Mouse (Mus musculus) small intestine, adult 10 weeks (tissue): ENCODE data around the gene Tgm3. TPM values are rescaled to one million over a fixed set of nuclear protein-coding genes. Genes with fewer than 3 reads are reported as not detected.

Experiments
- polyA plus RNA-seq: library from polyadenylated mRNA; stranded (reverse); fragments of 350-450 nt; fragmentation: Illumina TruSeq; extraction: RNeasy Lipid Tissue Mini Kit (QIAGEN cat#74804); gene quantifications from one replicate; pipeline ENCODE4 v1.2.3, GENCODE M21; 2014; ENCODE audit warnings: low replicate concordance

Gene Tgm3
- polyA plus RNA-seq = not detected

GRCm38 (mm10) chr2:130012026-130012425 is at the start of gene Tgm3:
Gene Tgm3 (plus strand): TSS chr2:130012349.

Other genes starting within 250 kb of the Tgm3 start
- gene Stk35, start 211.8 kb upstream of the Tgm3 start, polyA plus RNA-seq = 8.2 TPM
- gene Tgm6, start 100.1 kb downstream of the Tgm3 start, polyA plus RNA-seq = not detected
- 7.1 TPM for gene Snrpb, start 167.1 kb downstream of the Tgm3 start, polyA plus RNA-seq
- not detected for gene Tmc2, start 182.8 kb downstream of the Tgm3 start, polyA plus RNA-seq